9 mouse cellular contexts compared by ENCODE assay signal in the genomic region with DNA sequence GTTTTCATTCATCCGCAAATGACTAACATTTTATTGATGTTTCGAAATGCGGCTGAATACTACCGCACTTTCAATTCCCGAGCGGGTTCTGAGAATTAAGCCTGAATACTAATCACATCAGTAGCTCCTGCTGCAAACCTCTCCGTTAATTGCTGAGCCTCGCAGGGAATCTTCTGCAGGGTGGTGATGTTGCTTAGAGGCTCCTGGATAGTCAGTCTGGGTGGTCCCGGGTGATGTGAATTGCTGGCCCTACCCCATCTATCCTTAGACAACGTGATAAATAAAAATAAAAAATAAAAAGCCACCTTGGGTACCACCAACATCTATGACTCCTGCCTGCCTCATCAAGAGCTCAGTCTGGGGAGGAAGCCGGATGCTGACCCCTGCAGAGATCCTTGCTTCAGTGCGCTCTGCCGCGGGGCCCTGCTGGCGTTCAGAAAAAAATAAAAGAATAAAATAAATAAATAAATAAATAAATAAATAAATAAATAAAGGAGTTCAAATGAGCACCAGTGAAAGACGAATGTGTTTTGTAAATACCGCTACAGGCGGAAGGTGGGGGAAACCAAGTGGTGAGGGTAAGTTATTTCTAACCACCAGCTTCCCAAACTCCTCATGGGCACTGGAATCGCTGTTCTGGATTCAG. TPM values are rescaled to one million over a fixed set of nuclear protein-coding genes. Genes with fewer than 3 reads are reported as not detected.
DNase-seq lines count a peak whose midpoint lies in the region; ATAC-seq and TF ChIP-seq lines count a peak whose summit lies in the region.
"Had no signal": no experiment of that assay in that cellular context is flagged by ENCODE, and none has a peak within 500 bp of the region (broad histone marks: within the 10 kb centered on the region; RNA-seq: fewer than 3 reads in every experiment).

No protein-coding gene starts in this region.

- no peak for TF ChIP-seq POLR2A in small intestine, adult 2 months (IDR thresholded peaks at IDR 0.05; ENCODE audit: low read depth, low read length)

- peak overlapping the region; percentile 61 for H3K4me3 ChIP-seq in lung, embryonic 15.5 days
- peak overlapping the region; percentile 62 for H3K4me3 ChIP-seq in embryonic facial prominence, embryonic 15.5 days (replicated peaks)
- peak overlapping the region; percentile 49 for H3K4me3 ChIP-seq in intestine, embryonic 15.5 days (replicated peaks)
- peak overlapping the region; percentile 63 for H3K4me3 ChIP-seq in limb, embryonic 15.5 days
- peak overlapping the region; percentile 64; the same call in 1 of the 2 replicates for H3K4me3 ChIP-seq in small intestine, adult 2 months (ENCODE audit: low read depth, low read length)

- no peak overlapping the region for H3K27ac ChIP-seq in lung, embryonic 15.5 days
- no peak overlapping the region for H3K27ac ChIP-seq in embryonic facial prominence, embryonic 15.5 days (replicated peaks)
- H3K27ac ChIP-seq in intestine, embryonic 15.5 days, result no peak overlapping the region
- no peak overlapping the region for H3K27ac ChIP-seq in limb, embryonic 15.5 days
- H3K27ac ChIP-seq in small intestine, adult 2 months (ENCODE audit: insufficient read depth, low read depth, low read length), result no peak overlapping the region
- H3K27ac ChIP-seq: liver, embryonic 13.5 days had no signal

- H3K27me3 ChIP-seq in lung, embryonic 15.5 days, result peaks cover 41% of the 10 kb centered on the region
- peaks cover 26% of the 10 kb centered on the region for H3K27me3 ChIP-seq in embryonic facial prominence, embryonic 15.5 days
- peaks cover 15% of the 10 kb centered on the region for H3K27me3 ChIP-seq in intestine, embryonic 15.5 days (replicated peaks)
- H3K27me3 ChIP-seq in limb, embryonic 15.5 days, result peaks cover 24% of the 10 kb centered on the region
- H3K27me3 ChIP-seq in small intestine, adult 2 months (ENCODE audit: control insufficient read depth, insufficient read depth, low read length), result peaks cover 3% of the 10 kb centered on the region; the same call in 1 of the 2 replicates

- peak overlapping the region; percentile 95 for H3K4me2 ChIP-seq in lung, embryonic 15.5 days
- peak overlapping the region; percentile 94 for H3K4me2 ChIP-seq in embryonic facial prominence, embryonic 15.5 days (replicated peaks)
- H3K4me2 ChIP-seq in intestine, embryonic 15.5 days (replicated peaks), result peak overlapping the region; percentile 93
- peak overlapping the region; percentile 90 for H3K4me2 ChIP-seq in limb, embryonic 15.5 days

- DNase-seq in lung, postnatal 25 days (ENCODE audit: low spot score), result no peak
- no peak for DNase-seq in c-Kit-positive CD71-positive TER-119-positive erythroid progenitor cells, embryonic 14.5 days (ENCODE audit: low spot score)
- DNase-seq: liver, embryonic 13.5 days had no signal

- H3K9ac ChIP-seq in lung, embryonic 15.5 days, result no peak overlapping the region
- no peak overlapping the region for H3K9ac ChIP-seq in embryonic facial prominence, embryonic 15.5 days
- no peak overlapping the region for H3K9ac ChIP-seq in intestine, embryonic 15.5 days
- no peak overlapping the region for H3K9ac ChIP-seq in limb, embryonic 15.5 days
- H3K9ac ChIP-seq: liver, embryonic 13.5 days had no signal

- no peak for ATAC-seq in lung, embryonic 15.5 days (ENCODE audit: borderline replicate concordance, extremely low read depth, low FRiP score, low TSS enrichment)
- ATAC-seq in embryonic facial prominence, embryonic 15.5 days (ENCODE audit: insufficient number of reproducible peaks, low FRiP score, low TSS enrichment, low read depth), result no peak
- ATAC-seq in intestine, embryonic 15.5 days, result no peak
- no peak for ATAC-seq in limb, embryonic 15.5 days (ENCODE audit: insufficient number of reproducible peaks, low FRiP score, low TSS enrichment, low read depth)
- no peak for ATAC-seq in CD4-positive, CD25-positive, alpha-beta regulatory T cell, adult 4 months

- H3K36me3 ChIP-seq in lung, embryonic 15.5 days, result no peaks in the 10 kb centered on the region
- H3K36me3 ChIP-seq in embryonic facial prominence, embryonic 15.5 days, result no peaks in the 10 kb centered on the region
- no peaks in the 10 kb centered on the region for H3K36me3 ChIP-seq in intestine, embryonic 15.5 days
- no peaks in the 10 kb centered on the region for H3K36me3 ChIP-seq in limb, embryonic 15.5 days
- no peaks in the 10 kb centered on the region for H3K36me3 ChIP-seq in small intestine, adult 2 months (ENCODE audit: control insufficient read depth, insufficient read depth, low read length)
- H3K36me3 ChIP-seq: liver, embryonic 13.5 days had no signal

- WGBS in lung, embryonic 15.5 days, result 9% methylated on average over 19 of the region's 19 CpGs
- 3% methylated on average over 19 of the region's 19 CpGs for WGBS in embryonic facial prominence, embryonic 15.5 days
- WGBS in intestine, embryonic 15.5 days, result 10% methylated on average over 19 of the region's 19 CpGs
- WGBS in limb, embryonic 15.5 days, result 4% methylated on average over 19 of the region's 19 CpGs
- WGBS in small intestine, adult 2 months, result 17% methylated on average over 19 of the region's 19 CpGs

- TF ChIP-seq CTCF in small intestine, adult 2 months (IDR thresholded peaks at IDR 0.05; ENCODE audit: extremely low read depth, insufficient read length, insufficient replicate concordance, low read depth, low read length), result no peak

- H3K4me1 ChIP-seq in lung, embryonic 15.5 days, result peaks cover 12% of the 10 kb centered on the region
- peaks cover 20% of the 10 kb centered on the region for H3K4me1 ChIP-seq in embryonic facial prominence, embryonic 15.5 days
- peaks cover 8% of the 10 kb centered on the region; the same call in 1 of the 2 replicates for H3K4me1 ChIP-seq in intestine, embryonic 15.5 days (replicated peaks)
- H3K4me1 ChIP-seq in limb, embryonic 15.5 days, result peaks cover 24% of the 10 kb centered on the region
- H3K4me1 ChIP-seq in small intestine, adult 2 months (ENCODE audit: control insufficient read depth, insufficient read depth, insufficient read length, low read length), result no peaks in the 10 kb centered on the region
- H3K4me1 ChIP-seq: liver, embryonic 13.5 days had no signal

- H3K9me3 ChIP-seq in lung, embryonic 15.5 days, result no peaks in the 10 kb centered on the region
- H3K9me3 ChIP-seq in embryonic facial prominence, embryonic 15.5 days (replicated peaks), result no peaks in the 10 kb centered on the region
- H3K9me3 ChIP-seq in intestine, embryonic 15.5 days, result no peaks in the 10 kb centered on the region
- H3K9me3 ChIP-seq in limb, embryonic 15.5 days, result no peaks in the 10 kb centered on the region
- H3K9me3 ChIP-seq: liver, embryonic 13.5 days had no signal

RNA-seq across cellular contexts. Expression of gene Negr1, which starts 1.6 kb away (rescaled TPM):
- polyA plus RNA-seq in lung, embryonic 15.5 days (2015; fragmentation: Nextera tagmentation; extraction: Ambion mirVana), result 7.1 and 7.5 TPM in 2 replicates
- 6.1 and 7.3 TPM in 2 replicates for polyA plus RNA-seq in embryonic facial prominence, embryonic 15.5 days (2015; fragmentation: Nextera tagmentation; extraction: Ambion mirVana)
- polyA plus RNA-seq in intestine, embryonic 15.5 days (2015; fragmentation: Nextera tagmentation; extraction: Ambion mirVana), result 3.0 and 3.8 TPM in 2 replicates
- 5.8 and 6.8 TPM in 2 replicates for polyA plus RNA-seq in limb, embryonic 15.5 days (2015; fragmentation: Nextera tagmentation; extraction: Ambion mirVana)
- polyA plus RNA-seq in small intestine, adult 2 months (2012; rRNA removed), result 0.24 and 0.35 TPM in 2 replicates
- not detected for polyA plus RNA-seq in CD4-positive, CD25-positive, alpha-beta regulatory T cell, adult 4 months (2017; shearing (Covaris generic))
